Mouse (Mus musculus) urinary bladder, adult 2 months (tissue): Measurements from ENCODE around the gene Inpp4b. TPM values are rescaled to one million over a fixed set of nuclear protein-coding genes. Genes with fewer than 3 reads are reported as not detected.

Source experiments
- DNase-seq: peaks from one replicate; pipeline ENCODE4 v3.0.0; 2022; ENCODE audit warnings: low spot score
- polyA plus RNA-seq: library from polyadenylated mRNA; depleted of rRNA; stranded (reverse); fragments of >200 nt; gene quantifications from 2 replicates; pipeline ENCODE4 v1.2.3, GENCODE M21; 2012; rRNA removed

The Inpp4b gene
- 1.0 and 1.4 TPM in 2 replicates for polyA plus RNA-seq

- DNase-seq = peak; percentile 34
Observed at GRCm38 (mm10) chr8:81342236-81342998, at the start of gene Inpp4b. Gene Inpp4b, plus strand, starts transcription at chr8:81342556.

DNA sequence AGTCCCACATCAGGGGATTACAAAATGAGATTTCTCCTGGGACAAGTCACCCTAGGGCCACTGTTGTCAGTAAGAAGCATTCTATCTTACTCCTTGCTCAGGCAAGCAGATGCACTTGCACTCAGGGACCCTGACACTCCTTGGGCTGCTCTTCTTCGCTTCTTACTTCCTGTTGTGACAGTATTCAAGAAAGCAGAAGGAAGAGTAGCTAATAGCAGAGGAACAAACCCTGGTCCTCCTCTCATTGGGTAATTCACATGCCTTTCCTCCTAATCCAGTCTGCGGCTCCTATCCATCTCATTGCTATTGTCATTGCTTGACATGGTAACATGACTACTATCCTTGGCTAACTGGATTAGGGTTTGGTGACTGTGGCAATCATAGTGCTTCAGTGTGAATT, 7.1 kb upstream of the Inpp4b start:
- no peak for DNase-seq

DNA sequence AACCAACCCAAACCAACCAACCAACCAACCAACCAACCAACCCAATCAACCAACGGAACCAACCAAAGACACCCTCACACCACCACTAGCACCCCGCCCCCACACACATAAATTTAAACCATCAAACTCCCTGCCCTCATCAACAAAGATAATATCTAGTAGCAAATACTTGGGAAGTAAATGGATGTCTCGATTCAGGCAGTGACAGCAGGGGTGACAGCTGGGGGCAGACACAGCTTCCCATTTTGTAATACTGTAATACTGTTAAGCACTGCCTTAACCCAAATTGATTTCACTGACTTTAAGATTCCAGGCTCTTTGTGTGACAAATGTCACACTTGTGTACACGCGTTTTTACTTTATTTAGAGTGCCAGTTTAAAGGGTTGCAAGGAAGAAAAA, 1.2 kb upstream of the Inpp4b start:
- no peak for DNase-seq

DNA sequence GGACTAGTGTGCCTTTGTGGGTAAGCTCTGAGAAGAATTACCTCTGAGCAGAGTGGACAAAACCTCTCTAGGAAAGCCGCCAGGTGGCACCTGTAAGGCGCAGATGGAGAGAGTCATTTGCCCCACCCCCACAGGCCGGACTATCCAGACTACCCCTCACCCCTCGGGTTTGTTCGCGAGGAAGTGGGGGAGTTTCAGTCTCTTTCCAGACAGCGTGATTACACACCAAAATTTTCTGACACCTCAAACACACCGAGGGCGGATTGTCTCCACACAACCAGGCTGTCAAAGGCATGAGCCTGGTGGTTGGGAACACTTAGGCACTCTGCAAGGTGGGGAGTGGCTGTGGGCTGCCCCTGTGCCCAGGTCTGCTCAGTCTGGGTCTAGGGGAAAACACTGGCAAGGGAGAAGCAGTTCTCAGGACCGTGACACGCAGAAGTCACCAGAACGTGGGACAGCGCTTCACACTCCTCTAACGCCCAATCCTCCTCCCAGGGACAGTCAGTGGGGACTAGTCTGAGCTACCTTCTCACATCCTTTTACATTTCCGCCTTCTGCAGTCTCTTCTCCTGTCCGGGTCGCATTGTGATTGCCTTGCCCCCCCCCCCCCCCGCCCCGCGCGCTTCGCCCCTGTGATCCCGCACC, 643 bp upstream of the Inpp4b start:
- peak; percentile 24 for DNase-seq

GRCm38 (mm10) chr8:81342999-81343302, 595 bp downstream of the Inpp4b start:
- DNase-seq = no peak

GRCm38 (mm10) chr8:81345170-81345697, 2.9 kb downstream of the Inpp4b start:
- DNase-seq = no peak

DNA sequence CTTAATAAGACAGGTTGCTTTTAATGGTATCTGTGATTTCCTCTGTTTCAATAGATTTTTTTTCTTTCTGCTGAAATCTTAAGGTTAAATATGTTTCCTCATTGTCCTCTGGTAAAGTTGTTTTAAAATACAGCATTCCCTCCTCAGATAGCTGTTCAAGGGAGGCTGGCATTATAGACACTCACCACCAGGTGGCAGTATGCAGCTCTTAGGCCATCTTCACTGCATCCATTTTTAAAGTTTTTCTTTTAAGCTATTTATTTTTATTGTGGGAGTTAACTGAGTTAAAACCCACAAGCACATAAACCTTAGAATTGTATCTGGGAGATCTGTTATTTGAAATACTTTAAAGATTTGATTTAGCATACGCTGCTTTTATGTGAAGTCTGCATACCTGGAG, 7.1 kb downstream of the Inpp4b start:
- DNase-seq = no peak

- DNase-seq = no peak
Observed at GRCm38 (mm10) chr8:81353460-81353859, 11.1 kb downstream of the Inpp4b start.

DNA sequence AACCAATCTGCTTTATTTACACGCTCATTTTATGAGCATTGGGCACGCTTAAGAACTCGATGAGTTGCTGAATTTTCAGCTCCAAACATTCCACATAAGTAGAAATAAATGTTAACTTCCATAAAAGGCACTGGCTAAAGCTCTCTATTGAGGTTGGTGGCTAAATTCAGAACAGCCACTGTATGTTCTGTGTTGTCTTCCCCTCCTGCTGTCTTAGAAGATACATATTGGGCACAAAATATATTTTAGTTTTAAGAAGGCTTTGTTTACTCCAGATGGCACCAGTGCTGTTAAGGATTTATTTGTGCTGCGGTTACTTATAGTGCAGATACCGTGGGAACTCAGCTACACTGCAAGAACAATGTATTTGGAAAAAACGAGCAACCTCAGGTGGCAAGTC, 15.8 kb downstream of the Inpp4b start:
- DNase-seq = no peak

DNA sequence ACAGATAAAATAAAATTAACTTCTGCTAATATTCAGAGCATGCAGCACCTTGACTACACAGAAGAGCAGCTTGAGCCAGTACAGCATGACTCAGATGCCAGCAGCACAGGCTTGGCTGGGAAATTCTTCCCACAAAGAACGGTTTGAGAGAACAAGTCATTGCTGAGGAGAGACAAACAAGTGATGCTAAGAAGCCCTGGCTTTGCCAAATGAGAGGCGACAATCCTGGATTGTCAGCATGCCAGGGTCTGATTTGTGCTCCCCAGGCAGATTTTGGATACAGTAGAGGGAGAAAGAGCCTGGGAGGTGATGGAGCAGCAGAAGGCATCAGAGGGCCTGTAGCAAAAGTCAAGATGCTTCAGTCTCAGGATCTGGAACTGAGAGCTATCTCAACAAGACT, 18.2 kb downstream of the Inpp4b start:
- no peak for DNase-seq

DNA sequence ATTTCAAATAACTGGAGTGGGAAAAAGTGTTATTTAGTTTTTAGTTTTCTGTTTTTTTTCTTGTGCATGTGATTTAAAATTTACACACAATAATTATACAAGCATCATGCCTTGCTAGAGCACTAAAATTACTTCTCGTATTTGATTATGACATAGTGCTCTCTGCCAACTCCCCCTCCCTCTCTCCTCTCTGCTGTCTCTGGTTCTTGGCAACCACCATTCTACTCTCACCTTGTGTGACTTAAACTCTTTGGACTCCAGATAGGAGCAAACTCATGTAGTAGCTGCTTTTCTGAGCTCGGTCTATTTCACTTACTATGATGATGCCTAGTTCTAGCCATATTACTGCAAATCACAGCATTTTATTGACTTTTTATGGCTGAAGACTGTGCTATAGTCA, 18.8 kb downstream of the Inpp4b start:
- no peak for DNase-seq

GRCm38 (mm10) chr8:81370607-81371006, 28.3 kb downstream of the Inpp4b start:
- no peak for DNase-seq

- no peak for DNase-seq
Observed at GRCm38 (mm10) chr8:81371844-81372243, 29.5 kb downstream of the Inpp4b start.

- DNase-seq = no peak
Observed at GRCm38 (mm10) chr8:81374877-81375475, 32.6 kb downstream of the Inpp4b start.

GRCm38 (mm10) chr8:81388953-81389352, 46.6 kb downstream of the Inpp4b start:
- DNase-seq = no peak

DNA sequence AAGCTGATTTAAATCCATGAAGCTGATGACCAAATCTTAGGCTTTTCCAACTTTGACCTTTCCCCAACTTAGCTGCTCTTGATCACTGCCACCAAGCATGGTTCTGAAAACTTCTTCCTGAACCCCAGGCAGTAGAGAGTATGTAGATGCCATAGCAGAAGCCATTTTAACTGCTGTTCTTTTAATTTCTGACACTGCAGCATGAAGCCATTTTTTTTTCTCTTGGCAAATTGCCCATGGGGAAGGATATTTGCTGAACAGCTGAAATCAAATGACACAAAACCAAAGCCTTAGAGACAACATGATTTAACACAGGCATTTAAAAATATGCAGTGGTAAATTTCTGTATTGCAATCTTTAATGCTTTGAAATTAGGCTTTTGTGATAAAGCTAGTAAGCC, 56.7 kb downstream of the Inpp4b start:
- DNase-seq = no peak

DNA sequence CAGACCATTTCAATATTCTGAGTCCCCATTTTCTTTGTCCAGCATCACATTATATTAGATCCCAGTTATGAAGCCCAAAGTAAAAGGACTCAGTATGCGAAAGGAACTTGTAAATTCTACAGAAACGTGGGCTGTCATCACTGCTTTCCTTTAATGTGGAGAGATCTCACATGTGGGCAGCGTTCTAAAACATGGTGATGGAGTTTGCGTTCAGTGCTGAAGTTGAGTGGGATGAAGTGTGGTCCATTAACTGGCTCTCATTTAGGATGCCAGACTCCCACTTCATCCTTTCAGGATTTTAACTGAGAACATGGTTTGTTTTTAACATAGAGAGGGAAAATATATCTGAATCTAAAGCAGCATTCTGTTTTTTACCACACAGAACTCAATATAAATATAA, 57.1 kb downstream of the Inpp4b start:
- DNase-seq = no peak

DNA sequence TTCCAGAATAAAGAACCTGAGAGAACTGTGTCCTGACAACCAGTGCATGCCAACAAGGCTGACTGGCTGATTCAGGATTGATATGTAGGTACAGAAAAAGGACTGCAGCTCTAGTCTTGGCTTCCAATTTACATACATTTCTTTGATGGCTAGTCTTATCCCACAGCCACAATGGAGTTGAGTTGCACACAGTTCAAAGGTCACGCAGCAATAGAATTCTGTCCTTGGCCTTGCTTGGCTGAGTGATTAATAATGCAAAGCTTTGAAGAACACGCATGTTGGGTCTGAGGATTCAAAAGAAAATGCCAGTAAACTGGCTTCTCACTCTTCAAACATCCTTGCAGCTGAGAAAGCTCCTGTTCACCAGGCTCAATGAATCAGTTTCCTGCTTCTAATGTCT, 70.4 kb downstream of the Inpp4b start:
- no peak for DNase-seq

DNA sequence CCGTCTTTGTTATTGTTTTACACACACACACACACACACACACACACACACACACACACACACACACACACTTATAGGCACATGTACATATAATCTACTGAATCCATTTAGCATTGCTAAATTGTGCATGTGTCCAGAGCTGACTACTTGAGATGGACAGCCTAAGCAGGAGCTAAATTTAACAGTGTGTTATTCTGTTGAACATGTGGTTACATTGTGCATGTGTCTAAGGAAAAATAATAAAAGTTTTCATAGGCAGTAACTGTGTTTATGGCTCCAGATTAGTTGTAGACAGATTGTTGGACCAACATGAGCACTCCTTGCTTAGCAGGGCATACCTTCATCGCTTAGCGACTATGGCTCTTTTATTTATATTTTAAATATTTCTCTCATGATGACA, 101.6 kb downstream of the Inpp4b start:
- DNase-seq = no peak

DNA sequence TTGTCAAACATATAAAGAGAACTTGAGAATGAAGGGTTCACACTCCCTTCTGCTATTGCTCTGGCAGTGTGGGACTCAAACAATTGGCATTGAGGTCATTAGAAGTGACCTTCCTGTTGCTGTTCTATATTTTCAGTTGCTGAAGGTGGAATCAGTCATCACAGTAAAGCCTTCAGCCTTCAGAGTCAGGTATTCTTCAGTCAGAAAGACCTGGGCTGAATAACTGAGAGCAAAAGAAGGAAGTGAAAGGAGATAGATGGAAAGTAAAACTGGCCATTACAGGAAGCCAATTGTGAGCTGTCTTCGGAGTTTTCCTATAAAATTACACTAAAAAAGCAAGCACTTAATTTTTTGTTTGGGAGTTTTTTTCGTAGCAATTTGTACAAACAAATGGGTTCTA, 107.4 kb downstream of the Inpp4b start:
- DNase-seq = no peak

- no peak for DNase-seq
Observed at GRCm38 (mm10) chr8:81452082-81452481, 109.7 kb downstream of the Inpp4b start.

GRCm38 (mm10) chr8:81454830-81455229, 112.5 kb downstream of the Inpp4b start:
- DNase-seq = no peak

DNA sequence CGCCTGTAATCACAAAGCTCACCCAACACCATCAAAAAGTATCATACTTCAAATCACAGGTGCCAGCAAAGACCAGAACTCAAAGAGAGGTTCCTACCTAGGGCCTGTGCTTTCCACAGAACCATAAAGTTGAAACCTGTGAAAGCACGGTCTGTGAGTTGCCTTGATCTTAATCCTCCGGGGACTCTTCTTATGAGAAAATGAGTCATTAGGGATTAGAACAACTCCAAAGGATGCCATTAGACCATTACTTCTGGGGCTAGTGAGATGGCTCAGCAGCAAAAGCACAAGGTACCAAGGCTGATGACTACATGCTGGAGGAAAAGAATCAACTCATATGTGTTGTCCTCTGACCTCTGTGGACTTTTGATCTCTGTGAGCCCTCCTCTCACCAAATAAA, 121.4 kb downstream of the Inpp4b start:
- DNase-seq = no peak
